Mouse (Mus musculus) intestine, postnatal 0 days (tissue): ENCODE measurements around the gene Trabd2b. TPM values are rescaled to one million over a fixed set of nuclear protein-coding genes. Genes with fewer than 3 reads are reported as not detected.

Source experiments
- ATAC-seq: fragments of 200-750 bp; cut with Nextera tagmentation; 2 replicates; pipeline ENCODE4 v1.8.0; 2017; ENCODE audit warnings: mild to moderate bottlenecking, moderate TSS enrichment, moderate library complexity
- H3K27ac ChIP-seq: fragments of 300-500 bp; sonication (generic); 2 replicates; pipeline ENCODE4 v1.5.1; 2014; ENCODE audit warnings: mild to moderate bottlenecking, low read depth, low read length, moderate library complexity
- H3K27me3 ChIP-seq: fragments of 300-500 bp; sonication (generic); replicated peaks from 2 replicates; pipeline ENCODE4 v1.6.1; 2014; ENCODE audit warnings: low read length, mixed read lengths; ENCODE audit not compliant: control insufficient read depth, insufficient read depth
- H3K36me3 ChIP-seq: fragments of 300-500 bp; sonication (generic); 2 replicates; pipeline ENCODE4 v1.6.1; 2014; ENCODE audit warnings: mild to moderate bottlenecking, moderate library complexity; ENCODE audit not compliant: control insufficient read depth, insufficient read depth
- H3K4me1 ChIP-seq: fragments of 300-500 bp; sonication (generic); replicated peaks from 2 replicates; pipeline ENCODE4 v1.6.1; 2014; ENCODE audit warnings: antibody characterized with exemption, low read length, mixed read lengths; ENCODE audit not compliant: control insufficient read depth, insufficient read depth
- H3K4me2 ChIP-seq: fragments of 300-500 bp; sonication (generic); replicated peaks from 2 replicates; pipeline ENCODE4 v1.6.1; 2014; ENCODE audit warnings: low read depth, mild to moderate bottlenecking, moderate library complexity
- H3K4me3 ChIP-seq: fragments of 300-500 bp; sonication (generic); 2 replicates; pipeline ENCODE4 v1.5.1; 2014; ENCODE audit warnings: low read depth, low read length
- H3K9ac ChIP-seq: fragments of 300-500 bp; sonication (generic); 2 replicates; pipeline ENCODE4 v1.6.1; 2014; ENCODE audit warnings: mild to moderate bottlenecking, low read depth, low read length
- H3K9me3 ChIP-seq: fragments of 300-500 bp; sonication (generic); 2 replicates; pipeline ENCODE4 v1.6.1; 2016; ENCODE audit warnings: mixed run types; ENCODE audit not compliant: control insufficient read depth
- CTCF ChIP-seq: sonication (generic); IDR thresholded peaks from 2 replicates; pipeline ENCODE4 v1.5.1; 2016; ENCODE audit warnings: low read depth, mild to moderate bottlenecking, control low read depth, antibody characterized with exemption, moderate library complexity
- WGBS: fragments of 180-500 bp; shearing (Covaris S2); extraction: QIAGEN DNeasy Blood & Tissue Kit; methylation state at CpG from one replicate; pipeline ENCODE4 v1.1.7; 2014; 5-methylcytosine and 5-hydroxymethylcytosine counted together
- polyA plus RNA-seq: library from polyadenylated mRNA; unstranded; fragments of >200 nt; fragmentation: Nextera tagmentation; extraction: Ambion mirVana; gene quantifications from 2 replicates; pipeline ENCODE4 v1.2.1, GENCODE M21; 2015

Trabd2b gene
- polyA plus RNA-seq, 1 experiment from 2014 or later, result 0.20 TPM

GRCm38 (mm10) chr4:114389653-114390052 is 16.9 kb upstream of the Trabd2b start:
- Histone ChIP-seq H3K9me3 (no peaks in the 10 kb centered on the region), H3K36me3 (no peaks in the 10 kb centered on the region), H3K9ac (no peak overlapping the region), H3K4me1 (no peaks in the 10 kb centered on the region), H3K27me3 (no peaks in the 10 kb centered on the region), H3K4me2 (no peak overlapping the region), H3K4me3 (no peak overlapping the region), H3K27ac (no peak overlapping the region)
- no peak for ATAC-seq
- TF ChIP-seq CTCF, result no peak

GRCm38 (mm10) chr4:114397625-114398024 is 8.9 kb upstream of the Trabd2b start:
- H3K4me1 ChIP-seq, result no peaks in the 10 kb centered on the region
- H3K27ac ChIP-seq, result no peak overlapping the region
- H3K27me3 ChIP-seq, result no peaks in the 10 kb centered on the region
- H3K4me2 ChIP-seq, result no peak overlapping the region
- peak; percentile 71 for TF ChIP-seq CTCF
- no peak overlapping the region for H3K4me3 ChIP-seq
- H3K9me3 ChIP-seq, result no peaks in the 10 kb centered on the region
- H3K36me3 ChIP-seq, result no peaks in the 10 kb centered on the region
- no peak overlapping the region for H3K9ac ChIP-seq
- no peak for ATAC-seq

GRCm38 (mm10) chr4:114399821-114400220 is 6.7 kb upstream of the Trabd2b start:
- no peak overlapping the region for H3K9ac ChIP-seq
- no peaks in the 10 kb centered on the region for H3K4me1 ChIP-seq
- H3K4me2 ChIP-seq, result no peak overlapping the region
- H3K36me3 ChIP-seq, result no peaks in the 10 kb centered on the region
- ATAC-seq, result no peak
- no peaks in the 10 kb centered on the region for H3K27me3 ChIP-seq
- 71% methylated on average over 3 of the region's 3 CpGs for WGBS
- H3K4me3 ChIP-seq, result no peak overlapping the region
- no peak for TF ChIP-seq CTCF
- no peaks in the 10 kb centered on the region for H3K9me3 ChIP-seq
- no peak overlapping the region for H3K27ac ChIP-seq

DNA sequence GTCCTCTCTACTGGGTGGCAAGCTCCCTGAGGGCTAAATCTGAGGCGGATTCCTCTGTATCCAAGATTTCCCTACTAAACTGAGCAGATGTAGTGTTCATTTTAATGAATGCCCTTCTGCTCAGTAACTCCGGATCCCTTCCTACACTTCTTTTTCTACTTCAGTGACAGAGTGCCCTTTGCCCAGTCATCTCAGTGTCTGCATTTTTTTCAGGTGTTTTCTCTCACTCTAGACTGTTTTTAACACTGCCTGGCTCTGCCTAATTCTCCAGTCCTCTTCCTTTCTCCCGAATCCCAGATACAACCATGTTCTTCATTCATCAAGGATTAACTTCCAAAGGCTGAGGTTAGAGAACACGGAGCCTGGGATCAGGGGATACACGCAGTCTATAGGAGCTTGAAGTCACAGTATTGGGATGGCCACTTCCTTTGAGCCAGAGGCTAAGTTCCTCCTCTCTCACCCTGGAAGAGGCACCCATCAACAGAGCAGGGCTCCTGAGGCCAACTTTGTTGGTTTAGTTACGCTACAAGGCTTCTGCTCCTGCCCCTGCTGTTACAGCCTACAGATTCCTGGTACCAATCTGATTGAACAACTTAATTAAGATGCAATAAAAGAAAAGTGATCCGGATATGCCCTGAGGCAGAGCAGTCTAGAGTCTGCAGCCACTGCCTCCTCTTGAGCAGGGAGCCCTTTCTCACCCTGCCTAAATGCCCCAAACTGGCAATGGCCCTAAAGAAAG is 4.4 kb upstream of the Trabd2b start:
- Histone ChIP-seq H3K27me3 (peaks cover 11% of the 10 kb centered on the region), H3K9me3 (no peaks in the 10 kb centered on the region), H3K4me3 (no peak overlapping the region), H3K4me2 (no peak overlapping the region), H3K4me1 (no peaks in the 10 kb centered on the region), H3K36me3 (no peaks in the 10 kb centered on the region), H3K9ac (no peak overlapping the region), H3K27ac (no peak overlapping the region)
- 74% methylated on average over 7 of the region's 7 CpGs for WGBS
- no peak for TF ChIP-seq CTCF
- no peak for ATAC-seq

DNA sequence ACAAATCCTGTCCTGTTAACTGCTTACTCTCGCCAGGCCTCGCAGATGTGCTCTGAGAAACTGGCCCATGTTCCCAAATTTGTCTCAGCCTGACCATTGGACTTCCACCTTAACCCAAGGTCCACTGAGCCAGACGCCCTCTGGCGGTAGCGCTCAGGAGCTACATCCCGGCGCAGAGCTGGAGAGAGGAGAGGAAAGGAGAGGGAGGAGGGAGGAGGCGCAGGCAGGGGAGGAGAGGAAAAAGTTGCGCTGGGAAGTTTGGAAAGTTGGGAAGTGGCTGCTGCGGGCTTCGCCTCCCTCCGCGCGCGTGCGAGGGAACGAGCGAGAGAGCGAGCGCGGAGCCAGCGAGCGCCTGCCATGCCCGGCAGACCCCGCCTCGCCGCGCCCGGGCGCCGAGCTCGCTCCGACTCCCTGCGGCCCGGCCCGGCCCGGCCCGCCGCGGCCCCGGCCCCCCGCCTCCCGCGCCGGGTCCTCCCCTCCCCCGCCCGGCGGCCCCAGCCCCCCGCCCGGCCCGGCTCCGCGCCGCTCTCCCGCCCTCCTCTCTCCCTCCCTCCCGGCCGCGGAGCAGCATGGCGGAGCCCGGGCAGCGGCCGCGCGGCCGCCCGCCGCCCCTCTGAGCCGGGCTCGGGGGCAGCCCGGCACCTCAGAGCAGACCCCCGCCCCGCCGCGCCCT is 706 bp upstream of the Trabd2b start:
- peak overlapping the region; percentile 54; the same call in 1 of the 2 replicates for H3K27ac ChIP-seq
- no peaks in the 10 kb centered on the region for H3K9me3 ChIP-seq
- H3K4me2 ChIP-seq, result peak overlapping the region; percentile 99
- no peaks in the 10 kb centered on the region for H3K4me1 ChIP-seq
- H3K9ac ChIP-seq, result peak overlapping the region; percentile 50
- WGBS, result under 1% methylated on average over 23 of the region's 74 CpGs
- peak; percentile 99 for TF ChIP-seq CTCF
- H3K4me3 ChIP-seq, result peak overlapping the region; percentile 65
- no peaks in the 10 kb centered on the region for H3K36me3 ChIP-seq
- peak; percentile 87 for ATAC-seq
- H3K27me3 ChIP-seq, result peaks cover 12% of the 10 kb centered on the region

DNA sequence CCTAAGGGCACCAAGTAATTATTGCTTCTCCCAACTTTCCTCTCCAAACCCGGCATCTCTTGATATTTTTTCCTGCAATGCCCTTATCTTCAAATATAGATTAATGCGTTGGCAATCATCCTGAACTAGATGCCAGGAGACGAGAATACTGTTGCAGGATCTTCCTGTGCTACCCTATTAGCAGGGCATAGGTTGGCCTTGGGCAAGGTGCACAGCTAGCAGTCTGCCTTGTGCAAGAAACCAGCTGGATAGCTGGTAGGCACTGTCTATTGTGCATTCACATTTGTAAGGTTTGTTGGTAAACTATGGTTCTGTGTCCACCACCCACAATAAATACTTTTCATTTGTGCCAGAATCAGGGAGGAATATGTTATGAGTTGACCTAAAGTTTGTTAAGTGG is 992 bp downstream of the Trabd2b start:
- Histone ChIP-seq H3K4me2 (no peak overlapping the region), H3K9me3 (no peaks in the 10 kb centered on the region), H3K27me3 (peaks cover 12% of the 10 kb centered on the region), H3K27ac (no peak overlapping the region), H3K9ac (no peak overlapping the region), H3K4me3 (no peak overlapping the region), H3K36me3 (no peaks in the 10 kb centered on the region), H3K4me1 (no peaks in the 10 kb centered on the region)
- no peak for TF ChIP-seq CTCF
- ATAC-seq, result no peak
- 57% methylated on average over 3 of the region's 3 CpGs for WGBS
